Mouse (Mus musculus) liver, adult 2 months (tissue): ENCODE measurements around the gene Tmcc3.

Experiments used
- CTCF ChIP-seq: fragments of 200-500 bp; IDR thresholded peaks from 2 replicates; pipeline ENCODE4 v1.5.1; 2011; ENCODE audit warnings: low read depth, low read length, control low read depth
- POLR2A ChIP-seq: fragments of 200-500 bp; IDR thresholded peaks from 2 replicates; pipeline ENCODE4 v1.6.1; 2011; ENCODE audit warnings: low read length, control low read depth; ENCODE audit not compliant: insufficient read depth; ENCODE audit errors: extremely low read depth

- TF ChIP-seq CTCF, result no peak
- TF ChIP-seq POLR2A, result no peak
Measured at GRCm38 (mm10) chr10:94394286-94394685, 82.5 kb downstream of the Tmcc3 start.
